Mouse (Mus musculus) bone marrow macrophage, adult 2 months (primary cell): ENCODE results near the gene Fam81a.

Source experiments
- CTCF ChIP-seq: IDR thresholded peaks from 2 replicates; pipeline ENCODE4 v1.5.1; 2012; ENCODE audit warnings: low read depth, mild to moderate bottlenecking, low read length, moderate library complexity
- POLR2A ChIP-seq: IDR thresholded peaks from 2 replicates; pipeline ENCODE4 v1.6.1; 2012; ENCODE audit warnings: mild to moderate bottlenecking, low read depth, low read length, borderline replicate concordance

- TF ChIP-seq CTCF (no peak), POLR2A (no peak)
Measured at GRCm38 (mm10) chr9:70140871-70141796, 1.2 kb downstream of the Fam81a start.
